Comparison of ENCODE assay signal across 11 mouse cellular contexts in the genomic region with DNA sequence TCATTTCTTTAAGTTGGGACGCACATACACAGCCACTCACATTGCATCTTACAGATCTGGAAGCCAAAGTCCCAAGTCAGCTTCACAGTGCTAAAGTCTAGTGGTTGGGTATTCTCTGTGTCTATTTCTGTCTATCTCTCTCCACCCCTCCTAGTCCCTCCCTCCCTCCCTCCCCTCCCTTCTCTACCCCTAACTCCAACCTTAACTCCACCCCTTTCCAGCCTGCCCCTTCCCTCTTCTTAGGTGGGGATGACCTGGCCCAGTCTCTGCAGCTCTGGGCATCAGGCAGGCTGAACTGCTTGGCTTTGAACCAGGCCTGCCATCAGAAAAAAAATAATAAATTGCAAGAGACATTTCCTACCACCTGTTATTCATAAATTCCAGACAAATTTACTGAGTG.
"Had no signal": no experiment of that assay in that cellular context is flagged by ENCODE, and none has a peak within 500 bp of the region (broad histone marks: within the 10 kb centered on the region; RNA-seq: fewer than 3 reads in every experiment).

No protein-coding gene starts in this region.

- H3K9ac ChIP-seq: limb, embryonic 13.5 days; liver, embryonic 14.5 days had no signal

- DNase-seq: kidney, adult 2 months; lung, adult 18-20 months; midbrain, embryonic 14.5 days; right cerebral cortex, adult 18-20 months; right cerebral cortex, postnatal 25 days had no signal

- H3K4me3 ChIP-seq: left cerebral cortex, adult 2 months; limb, embryonic 13.5 days; myocyte had no signal

- H3K27ac ChIP-seq: left cerebral cortex, adult 2 months; limb, embryonic 13.5 days; liver, embryonic 14.5 days; stomach, postnatal 0 days had no signal

- H3K9me3 ChIP-seq: limb, embryonic 13.5 days; midbrain, embryonic 10.5 days had no signal

- H3K36me3 ChIP-seq: limb, embryonic 13.5 days; midbrain, embryonic 10.5 days had no signal
